Mouse (Mus musculus): ENCODE data around the gene Prkce.

The Prkce gene

DNA sequence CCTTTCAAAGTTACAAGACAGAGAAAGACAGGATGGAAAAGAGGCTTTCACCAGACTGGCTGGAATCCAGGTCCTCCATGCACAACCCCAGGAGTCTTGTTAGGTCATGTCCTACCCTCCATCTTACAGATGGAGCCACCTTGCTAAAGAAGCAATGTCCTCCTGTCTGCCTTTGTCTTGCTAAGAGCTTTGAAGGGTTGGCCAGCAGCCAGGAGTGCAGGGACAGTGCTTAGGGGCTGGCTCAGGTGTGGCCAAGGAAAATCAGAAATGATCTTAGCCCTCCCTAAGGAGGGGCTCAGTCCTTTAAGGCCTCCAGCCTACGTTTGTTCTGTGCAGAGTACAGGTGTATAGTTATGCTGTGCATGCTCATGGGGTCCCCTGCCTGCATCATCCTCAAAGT lies 469.7 kb downstream of the Prkce start:
- no peak for DNase-seq (ENCODE audit: low spot score)

- DNase-seq (ENCODE audit: low spot score): no peak
Measured at GRCm38 (mm10) chr17:86639279-86639678, 471.7 kb downstream of the Prkce start.

DNA sequence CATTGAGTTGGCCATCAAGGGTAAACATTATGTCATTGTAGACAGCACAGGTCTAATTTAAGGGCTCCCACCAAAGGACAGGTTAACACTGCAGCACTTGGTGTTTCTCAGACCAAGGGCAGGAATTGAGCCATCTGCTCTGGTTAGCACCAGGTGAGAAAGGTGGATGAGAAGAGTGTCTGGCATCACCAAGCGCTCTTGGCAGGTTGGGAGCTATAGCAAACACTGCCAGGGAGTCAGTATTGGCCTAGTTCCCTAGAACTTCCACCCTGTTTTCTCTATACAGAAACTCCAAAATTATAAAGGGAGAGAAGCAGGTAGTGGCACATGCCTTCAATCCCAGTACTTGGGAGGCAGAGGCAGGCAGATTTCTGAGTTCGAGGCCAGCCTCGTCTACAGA lies 479.6 kb downstream of the Prkce start:
- no peak for DNase-seq (ENCODE audit: low spot score)

GRCm38 (mm10) chr17:86648856-86649435 lies 481.4 kb downstream of the Prkce start:
- no peak for DNase-seq (ENCODE audit: low spot score)

DNA sequence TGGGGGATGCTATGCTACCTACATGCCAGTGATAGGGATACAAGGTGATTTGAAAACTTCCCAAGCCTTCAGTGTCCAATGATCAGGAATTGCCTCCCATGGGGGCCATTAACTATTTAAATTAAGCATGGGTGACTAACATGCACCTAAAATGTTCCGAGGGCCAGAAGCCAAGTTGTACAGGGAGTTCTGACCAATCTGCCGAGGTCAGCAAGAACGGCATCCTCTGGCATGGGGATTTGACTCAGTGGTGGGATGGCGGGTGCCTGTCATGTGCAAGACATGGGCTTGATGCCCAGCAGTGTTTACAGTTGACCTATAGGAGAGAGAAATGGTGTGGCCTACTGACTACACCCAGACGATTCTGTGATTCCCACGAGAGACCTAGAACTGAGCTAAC lies 482.7 kb downstream of the Prkce start:
- DNase-seq (ENCODE audit: low spot score): no peak

DNA sequence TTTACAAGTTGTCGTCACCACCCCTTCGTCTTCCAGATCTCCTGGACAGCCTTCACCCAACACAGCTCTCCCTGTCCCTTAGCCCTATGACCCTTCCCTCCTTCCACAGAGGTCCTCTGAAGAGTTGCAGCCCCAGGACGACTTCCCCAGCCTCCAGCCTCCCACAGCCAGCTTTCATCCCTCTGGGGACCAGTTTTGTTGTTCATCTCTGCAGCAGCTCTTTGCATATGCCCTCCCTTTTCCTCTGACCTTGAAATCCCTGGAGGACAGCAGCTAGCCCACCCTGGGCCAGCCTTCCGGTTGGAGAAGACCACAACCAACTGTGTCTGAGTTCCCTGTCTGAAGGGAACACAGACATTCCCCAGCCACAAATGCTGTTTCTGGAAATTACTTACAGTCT lies 483.5 kb downstream of the Prkce start:
- no peak for DNase-seq (ENCODE audit: low spot score)

- no peak for DNase-seq (ENCODE audit: low spot score)
Measured at GRCm38 (mm10) chr17:86652751-86653150, 485.2 kb downstream of the Prkce start.

- no peak for DNase-seq (ENCODE audit: low spot score)
Measured at GRCm38 (mm10) chr17:86656369-86656768, 488.8 kb downstream of the Prkce start.

DNA sequence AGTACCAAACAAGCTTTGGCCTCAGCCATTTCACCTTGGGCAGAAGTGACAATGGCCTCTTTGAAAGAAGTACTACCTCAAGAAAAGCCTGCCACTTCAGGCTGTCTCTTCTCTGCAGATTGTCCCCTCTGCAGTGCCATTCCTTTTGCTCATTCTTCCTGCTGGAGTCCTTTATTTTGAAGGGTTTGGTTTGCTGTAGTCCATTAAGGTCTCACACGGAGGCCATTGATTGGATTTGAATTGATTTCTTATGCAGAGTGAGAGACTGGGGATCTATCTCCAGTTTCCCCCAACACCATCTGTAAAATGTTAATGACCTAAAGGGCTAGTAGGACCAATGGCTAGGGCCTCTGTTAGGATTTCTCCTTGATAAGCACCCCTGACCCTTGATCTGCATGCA lies 494.7 kb downstream of the Prkce start:
- no peak for DNase-seq (ENCODE audit: low spot score)

DNA sequence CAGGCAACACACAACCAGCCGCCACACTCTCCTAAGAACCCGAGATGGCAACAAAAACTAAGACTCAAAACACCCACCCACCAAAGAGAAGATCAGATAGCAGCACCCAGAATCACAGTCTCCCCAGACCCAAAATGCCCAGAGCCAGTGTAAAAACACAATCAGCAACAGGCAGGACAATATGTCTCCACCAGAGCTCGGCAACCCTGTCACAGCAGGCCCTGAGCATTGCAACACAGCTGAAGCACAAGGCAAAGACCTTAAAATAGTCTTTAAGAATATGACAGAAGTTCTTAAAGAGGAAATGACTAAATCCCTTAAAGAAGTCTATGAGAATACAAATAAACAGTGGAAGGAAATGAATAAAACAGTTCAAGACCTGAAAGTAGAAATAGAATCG lies 495.9 kb downstream of the Prkce start:
- no peak for DNase-seq (ENCODE audit: low spot score)

DNA sequence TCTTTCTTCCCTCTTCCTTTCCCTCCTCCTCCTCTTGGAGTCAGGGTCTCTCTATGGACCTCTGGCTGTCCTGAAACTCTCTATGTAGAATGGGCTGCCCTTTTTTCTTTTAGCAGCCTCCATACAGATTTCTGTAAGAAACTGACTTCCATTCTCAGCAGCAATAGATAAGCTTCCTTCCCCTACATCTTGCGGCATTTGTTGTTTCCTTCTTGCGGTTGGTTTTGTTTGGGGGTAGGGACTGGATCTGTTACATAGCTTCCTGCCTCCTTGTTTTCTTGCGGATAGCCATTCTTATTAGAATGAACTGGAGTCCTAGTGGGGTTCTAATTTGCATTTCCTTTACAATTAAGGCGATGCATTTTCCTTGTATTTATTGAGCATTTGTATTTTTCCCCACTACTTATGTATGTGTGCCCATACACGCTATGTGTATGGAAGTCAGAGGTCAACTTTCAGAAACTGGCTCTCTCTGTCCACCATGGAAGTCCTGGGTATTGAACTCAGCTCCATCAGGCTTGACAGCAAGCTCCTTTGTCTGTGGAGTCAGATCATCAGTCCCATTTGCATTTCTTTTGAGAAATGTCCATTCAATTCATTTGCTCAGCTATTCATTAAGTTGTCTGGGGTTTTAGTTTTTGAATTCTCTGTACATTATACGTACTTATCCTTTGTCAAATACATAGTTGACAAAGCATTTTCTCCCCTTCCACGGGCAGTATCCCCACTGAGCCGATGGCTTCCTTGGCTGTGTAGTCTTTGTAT lies 500.4 kb downstream of the Prkce start:
- DNase-seq (ENCODE audit: low spot score): no peak

GRCm38 (mm10) chr17:86669641-86670373 lies 502.2 kb downstream of the Prkce start:
- no peak for DNase-seq (ENCODE audit: low spot score)

- no peak for DNase-seq (ENCODE audit: low spot score)
Measured at GRCm38 (mm10) chr17:86670731-86671130, 503.1 kb downstream of the Prkce start.

DNA sequence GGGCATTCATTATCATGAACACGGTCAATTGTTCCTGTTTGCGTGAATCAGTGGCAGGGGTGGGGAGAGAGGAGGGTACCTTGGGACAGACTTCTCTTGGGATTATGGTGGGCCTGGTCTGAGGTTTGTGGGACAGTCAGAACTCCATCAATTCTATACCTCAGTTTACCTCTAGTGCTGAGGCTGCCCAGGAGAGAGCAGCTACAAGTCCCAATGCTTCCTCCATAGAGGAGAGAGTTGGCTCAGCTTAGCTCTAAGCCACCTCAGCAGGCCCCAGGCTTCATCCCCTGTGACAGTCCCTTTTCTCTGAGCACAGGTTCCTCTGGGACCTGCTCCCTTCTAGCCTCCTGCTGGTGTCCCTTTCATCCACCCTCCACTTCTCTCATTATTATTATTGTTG lies 507.4 kb downstream of the Prkce start:
- no peak for DNase-seq (ENCODE audit: low spot score)

GRCm38 (mm10) chr17:86676336-86676735 lies 508.8 kb downstream of the Prkce start:
- DNase-seq (ENCODE audit: low spot score): no peak

DNA sequence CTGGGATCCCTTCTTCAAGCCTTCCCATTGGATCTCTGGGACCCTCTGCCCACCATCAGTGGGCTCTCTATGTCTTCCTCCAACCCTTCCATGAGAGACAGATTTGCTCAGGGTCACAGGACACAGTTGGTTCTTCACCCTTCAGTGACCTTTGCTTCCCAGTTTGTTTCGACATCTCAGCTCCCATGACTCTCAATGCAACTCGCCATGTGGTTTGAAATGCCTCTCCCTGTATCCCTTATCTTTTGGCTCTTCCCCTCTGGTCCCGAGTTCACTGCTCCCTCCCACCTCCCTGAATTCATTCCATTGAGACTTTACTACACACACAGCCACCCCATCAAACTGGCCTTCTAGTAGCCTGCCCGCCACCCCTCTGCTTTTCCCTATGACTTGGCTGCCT lies 509.3 kb downstream of the Prkce start:
- no peak for DNase-seq (ENCODE audit: low spot score)

GRCm38 (mm10) chr17:86685263-86685662 lies 517.7 kb downstream of the Prkce start:
- DNase-seq (ENCODE audit: low spot score): no peak

GRCm38 (mm10) chr17:86687021-86687420 lies 519.4 kb downstream of the Prkce start:
- DNase-seq (ENCODE audit: low spot score): no peak

DNA sequence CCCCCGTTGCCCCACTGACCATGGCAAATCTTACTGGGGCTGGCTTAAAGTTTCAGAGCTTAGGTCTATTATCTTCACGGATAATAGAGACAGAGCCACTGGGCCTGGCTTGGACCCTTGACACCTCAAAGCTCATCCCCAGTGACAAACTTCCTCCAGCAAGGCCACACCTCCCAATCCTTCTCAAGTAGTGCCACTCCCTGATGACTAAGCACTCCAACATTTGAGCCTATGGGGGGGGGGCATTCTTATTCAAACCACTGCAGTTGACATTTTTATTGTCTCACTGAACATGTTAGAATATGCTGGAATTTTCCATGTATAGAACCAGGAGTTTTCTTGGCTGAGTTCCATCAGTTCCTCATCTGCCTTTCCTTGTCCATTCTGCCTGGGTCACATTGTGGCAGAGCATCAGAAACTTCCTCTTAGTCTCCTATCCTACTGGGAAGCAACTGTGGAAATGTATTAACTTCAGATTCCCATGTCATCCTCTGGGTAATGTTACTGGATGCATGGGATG lies 523.3 kb downstream of the Prkce start:
- no peak for DNase-seq (ENCODE audit: low spot score)

DNA sequence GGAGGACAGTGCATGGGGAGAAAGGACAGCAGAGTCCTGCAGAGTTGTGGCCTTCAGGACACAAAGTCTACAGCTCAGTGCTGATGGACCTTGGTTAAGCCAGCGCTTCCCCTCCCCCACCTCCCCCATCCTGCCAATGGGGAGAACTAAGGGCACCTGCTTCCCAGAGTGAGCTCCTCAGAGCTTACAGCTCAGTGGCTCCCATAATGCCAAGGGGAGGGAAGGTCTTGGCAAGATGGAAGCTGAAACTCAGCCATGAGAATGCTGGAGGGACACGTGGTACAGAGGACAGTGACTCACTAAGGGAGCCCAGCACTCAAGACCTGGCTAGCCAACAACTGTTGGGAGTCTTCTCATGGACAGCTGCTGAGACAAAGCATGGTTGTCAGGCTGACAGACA lies 530.2 kb downstream of the Prkce start:
- DNase-seq (ENCODE audit: low spot score): no peak

DNA sequence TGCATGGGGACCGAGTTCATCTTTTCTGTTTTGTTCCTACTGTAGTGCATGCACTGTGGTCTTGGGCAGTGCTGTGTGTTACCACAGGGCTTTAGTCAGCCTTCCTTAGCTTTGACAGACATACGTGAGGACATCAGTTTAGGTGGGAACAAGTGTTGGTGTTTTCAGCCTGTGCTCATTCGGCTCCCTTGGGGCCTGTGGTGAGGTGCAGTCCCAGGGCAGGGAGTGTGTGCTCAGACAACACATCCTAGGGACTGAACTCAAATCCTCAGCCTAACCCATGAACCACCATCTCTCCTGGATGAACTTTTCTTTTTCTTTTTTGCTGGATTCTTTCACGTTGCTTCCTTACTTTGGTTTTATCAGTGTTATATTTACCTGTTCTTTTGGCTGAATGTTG lies 535.8 kb downstream of the Prkce start:
- no peak for DNase-seq (ENCODE audit: low spot score)

DNA sequence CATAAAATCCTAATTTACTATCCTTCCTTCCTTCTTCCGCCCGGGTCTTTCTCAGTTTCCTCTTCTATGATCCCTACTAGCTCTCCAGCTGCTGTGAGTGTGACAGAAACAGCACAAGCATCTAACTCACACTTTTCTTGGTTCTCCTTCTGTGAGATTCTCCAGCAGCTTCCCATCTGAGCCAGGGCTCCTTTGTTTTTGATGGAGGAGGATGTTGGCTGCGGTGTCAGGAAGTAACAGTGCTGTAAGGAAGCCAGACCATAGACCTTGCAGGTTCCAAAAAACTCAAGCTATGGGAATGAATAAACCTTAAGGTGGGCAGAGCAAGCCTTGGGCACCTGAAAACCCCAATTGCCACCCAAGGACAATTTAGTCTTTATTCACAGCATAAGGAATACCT lies 537.7 kb downstream of the Prkce start:
- DNase-seq (ENCODE audit: low spot score): no peak

GRCm38 (mm10) chr17:86706467-86706866 lies 538.9 kb downstream of the Prkce start:
- no peak for DNase-seq (ENCODE audit: low spot score)
